Mouse (Mus musculus): ENCODE measurements around the gene Fxyd4. TPM values are rescaled to one million over a fixed set of nuclear protein-coding genes. Genes with fewer than 3 reads are reported as not detected.

Gene Fxyd4
- not detected for total RNA-seq (2022)

DNA sequence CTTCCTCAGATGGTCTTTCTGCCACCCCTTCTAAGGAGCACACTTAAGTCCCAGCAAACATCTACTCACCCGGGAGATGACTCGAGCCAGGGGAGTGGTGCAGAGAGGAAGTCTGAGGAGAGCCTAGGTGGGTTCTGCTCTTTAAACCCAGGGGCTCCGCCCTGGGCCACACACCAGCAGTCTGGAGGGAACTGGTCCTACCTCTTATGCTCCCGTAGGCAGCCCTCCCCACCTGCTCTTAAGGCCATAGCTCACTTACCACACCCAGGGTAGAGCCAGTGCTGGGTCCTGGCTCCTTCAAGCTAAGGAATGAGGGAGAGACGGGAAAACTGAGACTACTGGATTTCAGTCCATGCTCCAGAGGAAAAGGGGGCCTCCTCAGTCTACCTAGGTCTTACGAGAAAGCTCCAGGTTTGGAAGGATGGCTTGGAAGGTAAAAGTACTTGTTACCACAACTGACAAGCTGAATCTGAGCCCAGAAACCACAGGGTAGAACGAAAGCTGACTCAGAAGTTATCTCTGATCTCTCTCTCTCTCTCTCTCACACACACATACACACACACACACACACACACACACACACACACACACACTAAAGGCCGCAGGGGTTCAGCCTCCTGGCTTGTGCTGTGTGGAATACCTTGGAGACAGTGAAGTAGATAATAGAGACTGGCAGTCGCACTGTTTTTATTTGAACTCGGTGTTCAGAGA lies at the start of gene Fxyd4:
Gene Fxyd4, minus strand, starts transcription at position 471 of the 711 bp plus-strand sequence.
- no peak for DNase-seq (ENCODE audit: low spot score)

- DNase-seq (ENCODE audit: low spot score): no peak
Measured at GRCm38 (mm10) chr6:117987173-117987572, 49.7 kb upstream of the Fxyd4 start.

DNA sequence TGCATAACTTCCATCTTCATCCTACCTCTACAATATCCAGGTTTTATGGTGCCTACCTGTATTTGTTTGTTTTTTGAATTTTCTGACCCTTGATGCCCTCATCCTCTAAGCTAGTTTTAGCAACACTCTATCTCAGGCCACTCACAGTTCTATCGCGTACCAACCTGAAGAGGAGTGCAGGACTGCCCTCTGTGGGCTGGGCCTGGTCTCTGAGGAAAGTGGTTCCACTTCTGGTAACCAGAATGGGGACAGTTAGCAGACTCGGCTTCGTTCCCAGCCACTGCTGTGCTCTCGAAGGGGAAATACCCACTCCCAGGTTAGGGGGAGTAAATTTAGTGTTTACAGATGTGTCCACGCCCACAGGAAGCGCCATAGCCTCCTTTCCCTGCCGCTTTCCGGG lies 29.2 kb upstream of the Fxyd4 start:
- no peak for DNase-seq (ENCODE audit: low spot score)

DNA sequence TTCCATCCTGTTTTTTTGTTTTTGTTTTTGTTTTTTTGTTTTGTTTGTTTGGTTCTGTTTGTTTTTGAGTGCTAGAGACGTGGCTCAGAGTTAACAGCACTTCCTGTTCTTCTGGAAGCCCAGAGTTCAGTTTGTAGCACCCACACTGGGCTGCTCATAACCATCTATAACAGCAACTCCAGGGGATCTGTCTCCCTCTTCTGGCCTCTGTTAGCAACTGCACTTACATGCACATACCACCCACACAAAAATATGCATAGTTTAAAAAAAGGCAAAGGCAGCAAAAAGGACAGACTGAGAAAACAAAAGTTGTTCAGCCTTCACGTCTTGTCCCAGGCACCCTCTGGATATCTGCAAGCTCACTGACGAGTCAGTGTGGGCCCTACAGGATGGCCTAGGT lies 25.7 kb upstream of the Fxyd4 start:
- DNase-seq (ENCODE audit: low spot score): no peak

DNA sequence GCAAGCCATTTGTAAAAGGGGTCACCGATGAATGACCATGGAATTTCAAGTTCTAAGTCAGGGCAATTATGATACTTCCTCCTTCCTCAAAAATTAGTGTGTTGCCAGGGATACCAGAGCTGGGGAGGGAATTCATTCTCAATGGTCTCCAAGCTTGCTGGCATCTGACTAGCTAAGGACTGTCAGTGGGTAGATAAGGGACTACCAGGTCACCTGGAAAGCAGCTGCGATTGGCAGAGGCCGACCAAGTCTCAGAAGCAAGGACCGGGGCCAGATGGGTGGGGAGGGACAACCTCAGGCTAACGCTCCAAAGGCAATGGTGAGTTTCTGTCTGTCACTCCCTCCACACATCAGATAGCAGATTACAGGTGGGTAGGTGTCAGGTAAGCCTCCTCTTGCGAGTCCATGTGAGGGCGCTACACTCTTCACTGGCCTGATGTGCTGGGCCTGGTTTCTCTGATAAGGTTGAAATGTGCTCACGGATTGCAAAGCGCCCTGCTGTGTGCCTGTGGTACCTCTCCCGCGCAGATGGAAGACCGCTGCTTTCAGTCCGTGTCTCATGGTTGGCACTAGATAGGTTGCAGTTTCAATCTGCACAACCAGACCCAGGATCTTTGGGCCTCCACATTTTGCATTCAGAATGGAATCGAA lies 19.5 kb upstream of the Fxyd4 start:
- no peak for DNase-seq (ENCODE audit: low spot score)

DNA sequence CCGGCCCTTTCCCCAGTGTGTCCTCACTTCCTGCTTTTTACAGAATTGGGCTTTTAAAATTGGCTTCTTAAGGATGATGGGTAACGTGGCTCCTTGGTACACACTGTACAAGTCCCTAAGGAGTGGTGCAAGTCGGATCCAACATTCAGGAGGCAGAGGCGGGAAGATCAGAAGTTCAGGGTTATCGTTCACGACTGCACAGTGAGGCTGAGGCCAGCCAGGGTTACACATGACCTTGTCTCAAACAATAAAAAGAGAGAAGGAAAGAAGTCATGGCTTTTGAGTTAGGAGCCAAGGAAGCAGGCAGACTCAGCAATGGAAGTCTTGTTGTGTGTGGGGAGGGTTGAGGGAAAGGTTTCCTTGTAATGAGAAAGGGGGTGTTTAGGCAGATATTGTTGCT lies 18.7 kb upstream of the Fxyd4 start:
- DNase-seq (ENCODE audit: low spot score): no peak

- DNase-seq (ENCODE audit: low spot score): no peak
Measured at GRCm38 (mm10) chr6:117952330-117952729, 14.8 kb upstream of the Fxyd4 start.

DNA sequence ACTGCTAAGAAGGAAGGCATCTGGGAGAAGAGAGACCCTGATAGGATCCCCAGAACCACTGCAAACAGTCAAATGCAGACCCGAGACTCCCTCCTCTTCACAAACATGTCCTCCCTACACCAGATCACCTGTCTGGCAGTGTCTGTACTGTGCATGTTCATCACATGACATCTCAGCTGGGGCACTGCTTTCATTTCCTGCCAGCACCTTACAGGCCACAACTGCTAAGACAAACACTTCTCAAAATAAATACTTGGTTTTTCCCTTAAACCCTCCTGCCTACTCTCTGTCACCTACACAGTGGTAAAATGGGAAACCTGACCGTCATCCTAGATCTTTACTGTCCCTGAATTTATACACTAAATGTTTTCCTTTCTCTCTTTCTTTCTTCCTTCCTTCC lies 6.4 kb upstream of the Fxyd4 start:
- DNase-seq (ENCODE audit: low spot score): no peak

DNA sequence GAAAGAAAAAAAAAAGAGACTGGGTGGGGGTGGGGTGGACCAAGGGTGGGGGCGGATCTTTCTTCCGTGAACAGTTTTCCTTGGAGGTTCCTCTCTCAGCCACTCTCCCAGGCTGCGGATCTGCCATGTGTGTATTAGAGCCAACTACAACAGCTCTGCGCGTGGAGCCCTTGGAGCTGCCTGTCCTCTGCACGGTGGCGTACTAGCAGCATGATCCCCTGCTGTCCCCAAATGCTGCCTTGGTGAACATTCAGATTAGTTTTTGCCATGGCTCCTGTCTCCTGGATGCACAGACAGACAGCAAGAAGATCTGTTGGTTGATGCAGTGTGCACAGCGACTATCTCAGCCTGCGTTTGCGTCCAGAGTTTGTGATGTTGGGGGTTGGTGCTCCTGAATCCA lies 5.3 kb upstream of the Fxyd4 start:
- no peak for DNase-seq (ENCODE audit: low spot score)

DNA sequence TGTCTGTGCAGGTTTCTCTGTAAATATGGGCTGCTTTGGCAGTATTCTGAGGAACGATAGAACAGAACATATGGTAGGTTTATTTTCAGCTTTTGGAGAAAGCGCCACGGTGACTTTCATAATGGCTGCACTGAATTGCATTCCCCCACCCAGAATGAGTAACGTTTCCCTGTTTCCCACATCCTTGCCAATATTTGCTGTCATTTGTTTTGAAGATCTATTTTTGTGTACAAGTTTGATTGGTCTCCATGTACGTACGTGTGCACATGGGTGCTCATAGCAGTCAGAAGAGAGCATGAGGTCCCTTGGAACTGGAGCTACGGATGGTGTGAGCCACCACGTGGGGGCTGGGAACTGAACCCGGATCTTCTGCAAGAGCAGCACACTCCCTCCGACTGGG lies 1.5 kb upstream of the Fxyd4 start:
- no peak for DNase-seq (ENCODE audit: low spot score)

- DNase-seq (ENCODE audit: low spot score): no peak
Measured at GRCm38 (mm10) chr6:117935681-117936612, 1.5 kb downstream of the Fxyd4 start.

- DNase-seq (ENCODE audit: low spot score): no peak
Measured at GRCm38 (mm10) chr6:117934301-117934700, 3.2 kb downstream of the Fxyd4 start.

DNA sequence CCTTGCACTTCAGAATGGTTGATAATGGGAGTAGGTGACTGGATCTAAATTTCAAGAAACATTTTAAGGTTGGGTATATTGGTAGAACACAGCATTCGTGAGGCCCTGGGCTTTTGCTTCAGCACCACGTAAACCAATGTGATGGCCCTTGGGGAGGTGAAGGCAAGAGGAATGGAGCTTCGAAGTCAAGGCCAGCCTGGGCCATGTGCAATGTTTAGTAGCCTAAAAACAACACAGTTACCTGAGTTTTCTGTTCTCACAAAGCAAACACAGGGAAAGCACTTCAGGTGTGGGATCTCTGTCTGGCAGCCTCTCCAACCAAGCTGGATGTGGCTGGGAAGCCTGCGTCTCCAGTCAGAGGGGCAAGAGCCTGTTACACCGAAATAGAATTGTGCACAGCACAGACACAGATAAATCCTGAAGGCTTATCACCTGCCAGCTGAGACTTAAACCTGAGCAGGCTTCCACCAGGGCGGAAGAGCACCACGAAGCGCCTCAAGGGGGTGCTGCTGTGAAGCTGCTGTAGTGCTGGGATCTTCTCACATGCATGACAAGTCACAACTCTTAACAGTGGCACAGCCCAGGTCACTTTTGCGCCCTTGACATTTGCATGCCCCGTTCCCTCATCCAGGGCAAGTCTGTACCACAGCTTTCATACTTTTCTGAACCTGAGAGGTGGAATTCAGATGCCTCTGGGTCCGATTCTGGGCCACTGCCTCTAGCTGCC lies 5.0 kb downstream of the Fxyd4 start:
- DNase-seq (ENCODE audit: low spot score): no peak

DNA sequence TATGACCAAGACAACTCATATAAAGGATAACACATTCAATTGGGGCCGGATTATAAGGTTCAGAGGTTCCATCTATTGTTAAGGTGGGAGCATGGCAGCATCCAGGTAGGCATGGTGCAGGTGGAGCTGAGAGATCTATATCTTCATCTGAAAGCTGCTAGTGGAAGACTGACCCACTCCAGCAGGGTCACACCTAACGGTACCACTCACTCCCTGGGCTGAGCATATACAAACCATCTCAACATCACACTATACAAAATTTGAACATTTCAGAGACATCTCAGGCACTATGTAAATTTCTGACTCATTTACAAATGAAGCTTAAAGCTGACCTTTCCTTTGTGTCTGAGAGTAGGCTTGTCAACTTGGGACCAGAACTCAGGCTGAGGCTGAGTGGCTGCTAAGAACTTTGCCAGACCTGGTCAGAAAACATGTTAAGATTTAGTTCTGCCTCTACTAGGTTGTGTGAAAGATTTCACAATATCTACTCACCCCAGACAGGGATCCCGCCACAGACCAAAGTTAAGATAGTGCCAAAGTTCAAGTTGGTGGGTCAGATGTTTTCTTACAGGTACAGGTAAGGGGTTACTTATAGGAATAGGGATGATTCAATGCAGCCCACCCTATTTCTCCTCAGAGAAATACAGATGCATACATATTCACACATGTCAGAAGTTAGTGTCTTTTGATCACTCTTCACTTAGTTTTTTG lies 7.4 kb downstream of the Fxyd4 start:
- no peak for DNase-seq (ENCODE audit: low spot score)

- no peak for DNase-seq (ENCODE audit: low spot score)
Measured at GRCm38 (mm10) chr6:117928746-117929145, 8.7 kb downstream of the Fxyd4 start.

DNA sequence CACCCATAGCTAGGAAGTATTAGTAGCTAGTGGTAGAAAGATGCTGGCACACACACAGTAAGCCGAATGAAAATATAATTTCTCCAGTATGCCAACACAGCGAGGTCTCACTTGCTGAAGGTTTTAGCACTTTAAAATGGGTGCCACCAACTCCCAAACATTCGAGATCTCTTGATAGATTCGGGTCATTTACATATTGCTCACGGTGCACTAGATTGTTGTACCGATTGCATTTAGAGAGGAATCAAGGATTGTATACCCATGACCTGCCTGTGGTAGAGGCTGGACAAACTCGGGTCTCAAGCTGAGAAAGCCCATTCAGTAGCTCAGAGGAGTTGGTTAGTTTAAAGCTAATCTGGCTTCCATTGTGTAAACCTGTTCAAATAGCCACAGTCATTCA lies 9.5 kb downstream of the Fxyd4 start:
- DNase-seq (ENCODE audit: low spot score): no peak

DNA sequence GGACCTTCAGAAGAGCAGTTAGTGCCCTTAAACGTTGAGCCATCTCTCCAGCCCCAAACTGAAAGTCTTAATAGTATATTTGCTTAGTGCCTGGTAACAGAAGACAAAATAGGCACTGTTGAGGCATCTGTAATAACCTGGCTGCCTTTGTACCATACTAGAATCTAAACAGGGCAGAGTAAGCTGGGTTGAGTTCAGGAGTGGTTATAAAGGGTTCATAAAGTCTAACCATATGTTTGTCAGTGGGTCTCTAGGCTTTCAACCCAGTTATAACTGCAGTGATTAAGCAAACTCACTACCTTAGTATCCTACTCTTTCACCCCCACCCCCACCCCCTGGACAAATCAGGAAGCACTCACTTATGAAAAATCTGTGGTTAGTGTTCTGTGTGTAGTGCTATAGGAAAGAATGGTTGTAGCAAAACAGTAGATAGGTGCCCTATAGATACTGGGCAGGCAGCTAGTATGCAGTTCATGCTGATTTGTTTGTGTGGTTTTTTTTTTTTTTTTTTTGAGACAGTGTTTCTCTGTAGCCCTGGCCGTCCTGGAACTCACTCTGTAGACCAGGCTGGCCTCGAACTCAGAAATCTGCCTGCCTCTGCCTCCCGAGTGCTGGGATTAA lies 10.5 kb downstream of the Fxyd4 start:
- DNase-seq (ENCODE audit: low spot score): no peak

DNA sequence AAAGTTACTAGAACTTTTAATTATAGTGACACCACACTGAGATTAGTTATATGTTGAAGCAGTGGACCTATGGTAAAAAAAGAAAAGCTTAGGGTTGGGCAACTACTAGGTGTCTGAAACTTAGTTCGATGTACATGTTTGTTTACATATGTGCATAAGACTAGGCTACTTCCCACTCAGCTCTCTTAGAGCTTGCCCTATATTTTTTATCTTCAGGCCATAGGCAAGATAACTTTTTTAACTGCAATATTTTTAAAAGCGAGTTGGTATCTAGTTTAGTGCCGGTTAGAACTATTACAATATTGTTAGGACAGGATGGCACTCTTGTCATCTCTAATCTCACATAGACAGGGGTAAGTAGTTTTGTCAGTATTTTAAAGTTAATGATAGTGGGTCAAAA lies 15.5 kb downstream of the Fxyd4 start:
- DNase-seq (ENCODE audit: low spot score): no peak

DNA sequence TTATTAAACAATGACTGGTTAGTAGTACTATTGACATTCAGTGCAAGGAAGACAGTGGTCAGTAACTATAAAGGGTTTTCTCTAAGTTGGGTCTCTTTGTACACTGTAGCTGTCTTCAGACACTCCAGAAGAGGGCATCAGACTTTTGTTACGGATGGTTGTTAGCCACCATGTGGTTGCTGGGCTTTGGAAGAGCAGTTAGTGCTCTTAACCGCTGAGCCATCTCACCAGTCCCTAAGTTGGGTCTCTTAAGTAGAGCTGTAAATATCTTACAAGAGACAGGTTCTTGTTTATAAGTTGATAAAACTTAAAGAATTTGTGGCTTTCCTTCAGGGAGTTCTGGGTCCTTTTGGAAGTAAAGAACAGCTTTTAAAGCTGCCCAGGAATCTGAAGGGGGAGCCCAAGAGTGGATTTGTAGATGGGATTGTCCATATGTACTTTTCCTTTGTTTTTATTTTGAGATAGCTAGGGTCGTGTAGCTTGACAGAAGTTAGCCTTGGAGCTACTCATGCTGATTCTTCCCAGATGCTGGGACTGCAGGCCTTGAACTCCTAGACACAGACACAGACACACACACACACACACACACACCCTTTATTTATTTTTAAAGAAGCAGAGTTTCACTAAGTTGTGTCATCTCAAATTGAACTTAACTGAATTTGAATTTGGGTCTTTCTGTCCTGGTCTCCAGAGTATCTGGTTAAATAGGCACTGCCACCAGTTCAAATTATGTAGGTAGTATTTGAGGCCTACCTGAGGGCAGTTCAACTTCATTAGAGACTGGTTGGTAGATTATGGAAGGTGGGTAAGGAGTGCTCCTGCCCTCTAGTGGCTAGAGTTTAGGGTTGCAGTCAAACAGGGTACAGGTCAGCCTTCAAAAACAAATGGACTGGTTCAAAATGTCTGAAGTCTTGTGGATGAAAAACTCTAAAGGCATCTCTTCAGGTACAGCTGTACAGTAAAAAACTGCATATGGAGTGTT lies 16.5 kb downstream of the Fxyd4 start:
- no peak for DNase-seq (ENCODE audit: low spot score)
